Mouse (Mus musculus) lung, embryonic 16.5 days (tissue): ENCODE measurements at regions not wholly inside any gene's neighbourhood (a gene's known extent, or its start where the extent isn't known, plus 50 kb on each side); places are given as distances from the start of the nearest gene placed in this dataset.
"Not testable (repeated sequence)": the region's sequence is repeated elsewhere in the genome, so short reads cannot be mapped to it uniquely, and the experiment has no call there.

Experiments used
- ATAC-seq: fragments of 200-750 bp; cut with Nextera tagmentation; 2 replicates; pipeline ENCODE4 v1.8.0; 2017; ENCODE audit warnings: low read depth, mild to moderate bottlenecking, moderate library complexity
- H3K27ac ChIP-seq: fragments of 300-500 bp; sonication (generic); 2 replicates; pipeline ENCODE4 v1.5.1; 2014; ENCODE audit warnings: mild to moderate bottlenecking, control low read depth, low read length
- H3K27me3 ChIP-seq: fragments of 300-500 bp; sonication (generic); 2 replicates; pipeline ENCODE4 v1.6.1; 2014; ENCODE audit warnings: low read depth, low read length, mixed read lengths; ENCODE audit not compliant: control insufficient read depth, insufficient read depth
- H3K36me3 ChIP-seq: fragments of 300-500 bp; sonication (generic); 2 replicates; pipeline ENCODE4 v1.6.1; 2014; ENCODE audit warnings: low read length; ENCODE audit not compliant: control insufficient read depth, insufficient read depth
- H3K4me1 ChIP-seq: fragments of 300-500 bp; sonication (generic); replicated peaks from 2 replicates; pipeline ENCODE4 v1.6.1; 2014; ENCODE audit warnings: low read length, mixed read lengths; ENCODE audit not compliant: control insufficient read depth, insufficient read depth
- H3K4me2 ChIP-seq: fragments of 300-500 bp; sonication (generic); 2 replicates; pipeline ENCODE4 v1.6.1; 2014; ENCODE audit warnings: low read depth, low read length, control low read depth
- H3K4me3 ChIP-seq: fragments of 300-500 bp; sonication (generic); 2 replicates; pipeline ENCODE4 v1.5.1; 2014; ENCODE audit warnings: mild to moderate bottlenecking, low read length, control low read depth
- H3K9ac ChIP-seq: fragments of 300-500 bp; sonication (generic); 2 replicates; pipeline ENCODE4 v1.6.1; 2014; ENCODE audit warnings: low read length, control low read depth
- H3K9me3 ChIP-seq: fragments of 300-500 bp; sonication (generic); 2 replicates; pipeline ENCODE4 v1.6.1; 2016; ENCODE audit warnings: low read length; ENCODE audit not compliant: control insufficient read depth
- WGBS: fragments of 180-500 bp; shearing (Covaris S2); extraction: QIAGEN DNeasy Blood & Tissue Kit; methylation state at CpG from one replicate; pipeline ENCODE4 v1.1.7; 2014; 5-methylcytosine and 5-hydroxymethylcytosine counted together

DNA sequence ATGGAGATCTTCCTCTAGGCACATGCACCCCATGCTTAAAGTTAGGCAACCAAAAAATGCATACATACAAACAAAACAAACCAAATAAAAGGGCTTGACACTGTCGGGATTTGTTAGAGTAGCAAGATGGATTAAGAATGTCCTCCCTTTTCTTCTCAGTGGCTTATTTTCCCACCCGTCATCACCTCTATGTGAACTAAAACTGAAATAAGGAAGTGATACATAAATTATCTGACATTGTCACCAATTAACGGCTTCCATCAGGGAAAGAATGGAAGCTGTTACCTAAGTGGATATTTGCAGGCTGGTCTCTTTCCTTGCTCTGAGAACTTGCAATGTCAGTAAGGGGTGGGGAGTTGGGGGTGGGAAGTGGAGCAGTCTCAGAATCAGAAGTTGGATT lies 541.5 kb downstream of the Diaph3 start:
- Histone ChIP-seq H3K36me3 (no peaks in the 10 kb centered on the region), H3K4me2 (no peak overlapping the region), H3K27me3 (no peaks in the 10 kb centered on the region), H3K4me3 (no peak overlapping the region), H3K27ac (no peak overlapping the region), H3K4me1 (no peaks in the 10 kb centered on the region), H3K9ac (no peak overlapping the region), H3K9me3 (no peaks in the 10 kb centered on the region)
- 51% methylated on average over 3 of the region's 3 CpGs for WGBS
- no peak for ATAC-seq

DNA sequence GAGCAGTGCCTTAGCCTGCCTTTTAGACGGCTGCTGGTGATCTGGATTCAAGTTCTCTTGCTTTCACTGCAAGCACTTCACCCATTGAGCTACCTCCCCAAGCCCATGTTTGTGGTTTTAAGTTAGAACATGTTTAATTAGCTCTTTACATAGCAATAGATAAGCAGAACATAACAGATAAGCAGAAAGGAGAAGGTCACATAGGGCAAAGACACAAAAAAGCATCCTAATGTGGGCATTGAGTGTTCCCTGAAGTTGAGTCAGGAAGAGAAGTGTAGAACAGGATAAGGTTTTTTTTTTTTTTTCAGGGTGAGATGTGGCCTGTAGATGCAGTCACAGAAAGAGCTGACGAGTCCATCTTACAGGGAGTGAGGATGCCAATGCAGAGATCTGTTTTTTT lies 552.5 kb downstream of the Diaph3 start:
- Histone ChIP-seq H3K4me1 (no peaks in the 10 kb centered on the region), H3K36me3 (no peaks in the 10 kb centered on the region), H3K27me3 (no peaks in the 10 kb centered on the region), H3K27ac (no peak overlapping the region), H3K4me3 (no peak overlapping the region), H3K9me3 (no peaks in the 10 kb centered on the region), H3K4me2 (no peak overlapping the region), H3K9ac (no peak overlapping the region)
- ATAC-seq, result no peak
- WGBS, result 71% methylated on average over 2 of the region's 2 CpGs

DNA sequence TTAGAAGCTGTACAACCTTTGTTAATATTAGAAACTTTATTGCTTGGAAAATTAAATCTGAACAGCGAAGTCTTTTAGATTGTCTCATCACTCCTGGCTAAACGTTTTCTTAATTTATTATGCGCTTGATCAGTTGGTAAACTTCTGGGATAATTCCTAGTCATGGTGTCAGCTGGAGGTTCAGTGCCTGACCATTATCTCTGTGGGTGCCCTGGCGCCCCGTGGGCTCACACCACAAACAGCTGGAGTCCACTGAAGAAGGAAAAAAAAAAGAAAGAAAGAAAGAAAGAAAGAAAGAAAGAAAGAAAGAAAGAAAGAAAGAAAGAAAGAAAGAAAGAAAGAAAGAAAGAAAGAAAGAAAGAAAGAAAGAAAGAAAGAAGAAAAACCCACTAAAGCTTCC lies 555.1 kb downstream of the Diaph3 start:
- not testable (repeated sequence) for H3K4me3 ChIP-seq, H3K9ac ChIP-seq, H3K9me3 ChIP-seq, H3K4me2 ChIP-seq, H3K36me3 ChIP-seq, ATAC-seq, H3K27ac ChIP-seq, H3K27me3 ChIP-seq, H3K4me1 ChIP-seq
- 66% methylated on average over 5 of the region's 5 CpGs for WGBS

DNA sequence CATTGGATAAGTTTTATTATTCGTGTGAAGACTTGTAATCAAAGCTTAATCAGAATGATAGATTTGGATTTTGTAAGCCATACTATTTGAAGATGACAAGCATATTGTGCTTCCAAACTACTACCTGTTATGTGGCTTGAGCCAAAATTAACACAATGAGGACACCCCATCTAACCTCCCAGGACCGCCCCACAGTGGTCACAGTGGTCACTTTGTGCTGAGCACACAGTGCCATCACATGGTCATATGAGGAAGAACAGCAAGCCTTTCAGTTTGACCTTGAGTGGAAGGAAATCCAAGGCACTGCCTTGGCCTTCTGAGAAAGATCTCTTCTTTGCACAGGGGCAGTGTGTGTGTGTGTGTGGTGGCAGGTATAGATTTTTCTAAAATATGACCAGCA lies 578.3 kb downstream of the Diaph3 start:
- 57% methylated on average over 2 of the region's 2 CpGs for WGBS
- ATAC-seq, result no peak

DNA sequence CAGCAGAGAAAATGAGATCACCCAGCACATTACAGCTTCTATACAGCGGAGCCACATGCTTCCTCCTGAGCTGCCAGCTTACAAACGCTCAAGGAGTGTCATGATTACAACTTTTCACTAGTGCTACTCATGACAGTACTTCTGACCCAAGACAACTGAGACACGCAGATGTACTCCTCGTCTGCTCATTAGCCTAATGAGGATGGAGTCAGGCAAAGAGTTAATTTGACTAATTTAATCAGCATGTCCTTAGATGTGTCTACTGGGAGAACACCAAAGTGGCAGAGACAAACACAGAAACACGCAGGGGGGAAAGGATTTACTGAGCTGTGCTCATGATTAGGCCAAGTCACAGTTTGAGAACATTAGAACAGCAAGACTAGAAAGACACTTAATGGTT lies 603.0 kb downstream of the Diaph3 start:
- no peak overlapping the region for H3K9ac ChIP-seq
- no peaks in the 10 kb centered on the region for H3K27me3 ChIP-seq
- H3K4me1 ChIP-seq, result no peaks in the 10 kb centered on the region
- ATAC-seq, result no peak
- no peaks in the 10 kb centered on the region for H3K36me3 ChIP-seq
- no peak overlapping the region for H3K4me2 ChIP-seq
- 79% methylated on average over 5 of the region's 5 CpGs for WGBS
- no peaks in the 10 kb centered on the region for H3K9me3 ChIP-seq
- H3K27ac ChIP-seq, result no peak overlapping the region
- no peak overlapping the region for H3K4me3 ChIP-seq

More for the DNA sequence above, 578.3 kb downstream of the Diaph3 start:
- Histone ChIP-seq H3K27me3 (no peaks in the 10 kb centered on the region), H3K9me3 (no peaks in the 10 kb centered on the region), H3K4me3 (no peak overlapping the region), H3K4me2 (no peak overlapping the region), H3K4me1 (no peaks in the 10 kb centered on the region), H3K27ac (no peak overlapping the region), H3K9ac (no peak overlapping the region), H3K36me3 (no peaks in the 10 kb centered on the region)

DNA sequence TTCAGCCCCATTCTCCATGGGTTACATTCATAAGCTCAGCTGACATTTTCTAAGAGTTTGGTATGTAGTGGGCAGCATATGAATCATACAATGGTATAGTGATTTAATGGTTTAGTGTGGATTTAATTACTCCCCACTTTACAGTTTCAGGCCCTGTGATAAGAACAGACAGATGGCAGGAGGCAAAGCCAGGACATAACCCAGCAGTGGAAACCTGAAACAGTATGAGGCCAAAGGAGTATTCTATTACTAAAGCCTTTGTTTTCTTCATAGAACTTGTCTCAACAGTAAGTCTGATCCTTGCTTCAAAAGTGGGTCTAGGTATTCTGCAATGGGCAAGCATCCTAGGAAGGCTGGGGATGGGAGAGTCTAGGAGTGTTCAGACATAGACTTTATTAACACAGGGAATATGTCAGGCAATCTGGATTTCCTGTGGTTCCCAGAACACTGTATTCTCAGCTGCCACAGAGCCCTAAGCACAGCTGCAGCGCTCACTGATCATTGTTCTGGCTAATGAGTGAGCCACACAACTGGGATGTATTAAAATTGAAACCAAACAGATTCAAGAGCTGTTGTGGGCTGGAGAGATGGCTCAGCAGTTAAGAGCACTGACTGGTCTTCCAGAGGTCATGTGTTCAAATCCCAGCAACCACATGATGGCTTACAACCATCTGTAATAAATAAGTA lies 604.6 kb downstream of the Diaph3 start:
- H3K4me3 ChIP-seq, result no peak overlapping the region
- H3K27ac ChIP-seq, result no peak overlapping the region
- H3K4me1 ChIP-seq, result no peaks in the 10 kb centered on the region
- no peak overlapping the region for H3K4me2 ChIP-seq
- H3K36me3 ChIP-seq, result no peaks in the 10 kb centered on the region
- H3K9ac ChIP-seq, result no peak overlapping the region
- H3K9me3 ChIP-seq, result no peaks in the 10 kb centered on the region
- H3K27me3 ChIP-seq, result no peaks in the 10 kb centered on the region
- no peak for ATAC-seq
- WGBS, result 90% methylated on average over 1 of the region's 1 CpGs

DNA sequence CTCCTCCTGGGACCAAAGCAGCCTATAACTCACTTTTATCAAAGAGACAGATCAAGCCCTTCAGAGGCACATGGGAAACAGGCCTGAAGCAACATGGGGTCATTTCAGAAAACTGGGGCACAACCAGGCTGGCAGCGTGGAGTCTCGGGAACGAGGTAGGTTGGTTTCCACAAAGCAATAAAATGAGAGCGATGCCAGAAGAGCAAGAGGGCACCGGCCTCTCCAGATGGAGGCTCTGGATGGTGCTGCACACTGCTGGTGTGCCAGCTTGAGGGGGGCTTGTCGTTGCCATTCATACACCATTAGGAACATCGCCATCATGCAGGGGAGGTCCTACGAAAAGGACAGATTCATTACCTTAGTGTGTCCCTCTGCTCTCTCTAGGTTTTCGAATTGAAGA lies 630.6 kb downstream of the Diaph3 start:
- Histone ChIP-seq H3K4me1 (no peaks in the 10 kb centered on the region), H3K9ac (no peak overlapping the region), H3K27me3 (no peaks in the 10 kb centered on the region), H3K4me2 (no peak overlapping the region), H3K27ac (no peak overlapping the region), H3K36me3 (no peaks in the 10 kb centered on the region), H3K4me3 (no peak overlapping the region), H3K9me3 (no peaks in the 10 kb centered on the region; the same call in 1 of the 2 replicates)
- WGBS, result 93% methylated on average over 9 of the region's 9 CpGs
- ATAC-seq, result no peak

DNA sequence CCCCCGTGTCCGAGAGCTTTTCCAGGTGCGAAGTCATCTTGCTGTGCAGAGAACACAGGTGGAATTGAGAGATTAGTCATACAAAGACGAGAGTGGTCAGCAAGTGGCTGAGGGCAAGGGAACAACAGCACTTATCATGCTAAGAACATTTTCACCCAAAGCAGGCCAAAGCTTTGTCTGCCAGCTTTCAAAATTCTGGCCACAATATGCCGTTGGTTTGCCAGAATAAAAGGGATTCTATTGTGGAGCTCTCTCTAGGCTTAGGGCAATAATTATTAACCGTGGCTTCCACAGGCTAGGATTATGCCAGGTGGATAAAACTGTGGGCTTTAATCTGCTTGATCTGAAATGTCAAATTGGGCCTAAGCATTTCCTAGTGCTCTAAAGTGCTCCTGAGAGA lies 631.3 kb downstream of the Diaph3 start:
- ATAC-seq, result no peak
- no peak overlapping the region for H3K27ac ChIP-seq

DNA sequence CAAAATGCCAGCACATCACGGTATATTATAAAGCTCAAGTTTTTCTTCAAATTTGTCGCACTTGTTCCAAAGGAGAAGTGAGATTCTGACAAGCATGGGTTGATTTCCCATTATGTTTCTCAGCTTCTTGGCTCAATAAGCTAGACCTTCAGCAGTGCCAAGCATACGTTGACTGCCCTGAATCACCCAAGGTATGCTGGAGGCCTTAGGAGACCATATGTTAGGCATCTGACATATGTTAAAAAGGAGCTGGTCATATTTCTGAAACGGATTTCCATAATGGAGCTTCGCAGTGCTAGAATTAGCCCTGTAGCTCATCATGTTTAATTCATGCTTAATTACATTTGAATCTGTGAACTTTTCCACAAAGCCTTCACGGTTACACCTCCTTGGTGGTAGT lies 634.7 kb downstream of the Diaph3 start:
- ATAC-seq, result no peak
- Histone ChIP-seq H3K4me2 (no peak overlapping the region), H3K4me3 (no peak overlapping the region), H3K36me3 (no peaks in the 10 kb centered on the region), H3K9ac (no peak overlapping the region), H3K27ac (no peak overlapping the region), H3K9me3 (no peaks in the 10 kb centered on the region; the same call in 1 of the 2 replicates), H3K4me1 (no peaks in the 10 kb centered on the region), H3K27me3 (no peaks in the 10 kb centered on the region)
- 87% methylated on average over 6 of the region's 6 CpGs for WGBS

More for the DNA sequence above, 631.3 kb downstream of the Diaph3 start:
- no peak overlapping the region for H3K4me2 ChIP-seq
- H3K27me3 ChIP-seq, result no peaks in the 10 kb centered on the region
- no peaks in the 10 kb centered on the region for H3K36me3 ChIP-seq
- no peak overlapping the region for H3K4me3 ChIP-seq
- H3K9me3 ChIP-seq, result no peaks in the 10 kb centered on the region; the same call in 1 of the 2 replicates
- H3K9ac ChIP-seq, result no peak overlapping the region
- no peaks in the 10 kb centered on the region for H3K4me1 ChIP-seq
- 87% methylated on average over 6 of the region's 6 CpGs for WGBS

DNA sequence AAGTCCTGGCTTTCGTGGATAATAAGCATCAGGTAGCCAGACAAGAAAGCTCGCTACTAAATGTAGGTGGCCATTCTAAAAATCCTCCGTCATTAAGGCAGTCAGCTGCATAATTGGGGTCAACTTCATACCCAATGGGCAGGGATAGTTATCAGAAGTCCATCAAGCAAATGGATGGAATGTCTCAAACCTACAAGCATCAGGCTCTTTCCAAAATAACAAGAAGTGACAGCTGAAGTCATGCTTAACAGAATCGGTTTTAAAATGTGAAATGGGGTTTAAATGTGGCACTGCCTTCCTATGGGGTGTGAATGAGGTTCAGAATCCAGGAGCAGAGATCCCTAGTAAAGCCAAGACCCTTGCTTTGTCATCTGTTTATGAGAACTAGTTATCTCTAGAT lies 650.2 kb downstream of the Diaph3 start:
- no peak overlapping the region for H3K4me3 ChIP-seq
- no peaks in the 10 kb centered on the region for H3K9me3 ChIP-seq
- no peaks in the 10 kb centered on the region for H3K36me3 ChIP-seq
- no peak for ATAC-seq
- H3K27ac ChIP-seq, result no peak overlapping the region
- peaks cover 11% of the 10 kb centered on the region for H3K4me1 ChIP-seq
- 73% methylated on average over 4 of the region's 4 CpGs for WGBS
- H3K27me3 ChIP-seq, result no peaks in the 10 kb centered on the region
- no peak overlapping the region for H3K9ac ChIP-seq
- no peak overlapping the region for H3K4me2 ChIP-seq
